Mouse (Mus musculus): ENCODE results near the gene Tgfbr1. TPM values are rescaled to one million over a fixed set of nuclear protein-coding genes. Genes with fewer than 3 reads are reported as not detected.

Tgfbr1 gene
- 35.4 and 40.2 TPM in 2 replicates for polyA plus RNA-seq (2012; rRNA removed)

GRCm38 (mm10) chr4:47352803-47353388 lies at the start of gene Tgfbr1:
Tgfbr1 (plus strand) TSS chr4:47353222.

Other genes starting within 250 kb of the Tgfbr1 start
- gene Col15a1, start 145.1 kb upstream of the Tgfbr1 start, polyA plus RNA-seq (2012; rRNA removed): 12.9 and 31.9 TPM in 2 replicates
- gene Alg2, start 121.1 kb downstream of the Tgfbr1 start, polyA plus RNA-seq (2012; rRNA removed): 117 and 119 TPM in 2 replicates
- 240 and 264 TPM in 2 replicates for gene Sec61b, start 121.4 kb downstream of the Tgfbr1 start, polyA plus RNA-seq (2012; rRNA removed)